Mouse (Mus musculus) ES-E14 (cell line): ENCODE measurements around the gene Supt20. TPM values are rescaled to one million over a fixed set of nuclear protein-coding genes. Genes with fewer than 3 reads are reported as not detected.
A peak's percentile ranks its signal among the peaks of the same experiment; 100 is the strongest.

Experiments used
- DNase-seq: peaks from one replicate; pipeline ENCODE4 v3.0.0-alpha.2; 2013; ENCODE audit warnings: low read depth, low spot score
- H3K27ac ChIP-seq: 2 replicates; pipeline ENCODE4 v1.5.1; 2012; ENCODE audit warnings: low read depth, mild to moderate bottlenecking, low read length, moderate library complexity, mixed read lengths; ENCODE audit not compliant: poor library complexity, insufficient read depth, severe bottlenecking
- H3K36me3 ChIP-seq: 2 replicates; pipeline ENCODE4 v1.6.1; 2012; ENCODE audit warnings: mild to moderate bottlenecking, low read length, moderate library complexity, mixed read lengths; ENCODE audit not compliant: control insufficient read depth, poor library complexity, insufficient read depth, severe bottlenecking
- H3K4me1 ChIP-seq, 2 experiments: fragments of 150-350 bp in 1 of 2; sonication (generic) in 1 of 2; 2 replicates each; pipeline ENCODE4 v1.6.1; 2012; ENCODE audit warnings: low read length in 2 of 2, mild to moderate bottlenecking in 1 of 2, mixed read lengths in 1 of 2; ENCODE audit not compliant: control insufficient read depth in 2 of 2, insufficient read depth in 2 of 2, poor library complexity in 1 of 2
- H3K4me3 ChIP-seq, 2 experiments: fragments of 150-350 bp in 1 of 2; sonication (generic) in 1 of 2; 2 replicates each; pipeline ENCODE4 v1.5.1; 2012; ENCODE audit warnings: low read length in 2 of 2, low read depth in 1 of 2, mild to moderate bottlenecking in 1 of 2, mixed read lengths in 1 of 2; ENCODE audit not compliant: insufficient read depth in 1 of 2, poor library complexity in 1 of 2, severe bottlenecking in 1 of 2
- H3K9ac ChIP-seq: 2 replicates; pipeline ENCODE4 v1.6.1; 2012; ENCODE audit warnings: low read depth, mild to moderate bottlenecking, low read length, mixed read lengths; ENCODE audit not compliant: poor library complexity, insufficient read depth, severe bottlenecking
- H3K9me3 ChIP-seq: fragments of 150-350 bp; sonication (generic); 2 replicates; pipeline ENCODE4 v1.6.1; 2012; ENCODE audit warnings: low read depth, mild to moderate bottlenecking, low read length; ENCODE audit not compliant: control insufficient read depth, insufficient read depth
- CHD2 ChIP-seq: IDR thresholded peaks from 2 replicates; pipeline ENCODE4 v1.6.1; 2014; ENCODE audit warnings: mild to moderate bottlenecking, low read depth, low read length, inconsistent platforms
- HCFC1 ChIP-seq: IDR thresholded peaks from 2 replicates; pipeline ENCODE4 v1.6.1; 2012; ENCODE audit warnings: low read length, inconsistent platforms, borderline replicate concordance; ENCODE audit not compliant: insufficient read depth
- MAFK ChIP-seq: IDR thresholded peaks from 2 replicates; pipeline ENCODE4 v1.6.1; 2014; ENCODE audit warnings: mild to moderate bottlenecking, low read depth, low read length, inconsistent platforms; ENCODE audit not compliant: insufficient read depth
- ZC3H11A ChIP-seq: IDR thresholded peaks from 2 replicates; pipeline ENCODE4 v1.6.1; 2012; ENCODE audit warnings: low read depth, mild to moderate bottlenecking, inconsistent platforms, low read length, borderline replicate concordance
- ZNF384 ChIP-seq: IDR thresholded peaks from 2 replicates; pipeline ENCODE4 v1.6.1; 2012; ENCODE audit warnings: low read depth, low read length, inconsistent platforms
- in situ Hi-C, 2 experiments: fragments of 600-800 bp; cut with MboI; formaldehyde crosslinking; loops; one replicate each; pipeline ENCODE4 v1.15.1; 2025; ENCODE audit warnings: low sequenced_read_pairs in 2 of 2, inconsistent platforms in 1 of 2; ENCODE audit not compliant: unreplicated experiment in 2 of 2
- total RNA-seq: library from RNA; depleted of rRNA; stranded (reverse); fragments of 300-350 nt; gene quantifications from 2 replicates; pipeline ENCODE4 v1.2.3, GENCODE M21; 2012

The Supt20 gene
- total RNA-seq, 1 experiment, result 56.4 TPM

DNA sequence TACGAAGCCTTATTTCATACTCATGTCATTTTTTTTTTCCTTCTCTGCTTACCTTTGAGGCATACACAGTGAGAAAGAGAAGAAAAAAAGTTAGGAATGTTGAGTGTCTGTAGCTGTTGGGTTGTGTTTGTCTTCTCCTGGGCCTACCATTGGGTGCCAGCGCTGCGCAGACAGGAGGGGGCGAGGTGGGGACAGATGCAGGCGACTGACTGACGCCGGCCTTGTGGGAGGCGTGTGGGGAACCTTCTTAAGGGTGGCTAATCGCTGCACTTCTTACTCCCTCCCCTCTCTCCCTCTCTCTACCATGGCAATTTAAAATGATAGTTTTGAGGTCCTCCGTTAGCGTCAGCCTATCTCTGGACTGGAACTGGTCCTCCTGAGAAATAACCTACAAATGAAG lies 63.5 kb downstream of the Supt20 start:
- in situ Hi-C loops, result no loop called here
- TF ChIP-seq MAFK (no peak), CHD2 (no peak), ZC3H11A (no peak), HCFC1 (no peak), ZNF384 (no peak)
- Histone ChIP-seq H3K36me3 (no peaks in the 10 kb centered on the region), H3K4me1 (peaks cover 0 to 2% of the 10 kb centered on the region in 2 experiments; a peak in 1 of 4 replicates), H3K9ac (no peak overlapping the region), H3K27ac (no peak overlapping the region), H3K9me3 (no peaks in the 10 kb centered on the region), H3K4me3 (peak overlapping the region in 1 of 2 experiments; percentile 66; a peak in 2 of 4 replicates)
- DNase-seq, result no peak

DNA sequence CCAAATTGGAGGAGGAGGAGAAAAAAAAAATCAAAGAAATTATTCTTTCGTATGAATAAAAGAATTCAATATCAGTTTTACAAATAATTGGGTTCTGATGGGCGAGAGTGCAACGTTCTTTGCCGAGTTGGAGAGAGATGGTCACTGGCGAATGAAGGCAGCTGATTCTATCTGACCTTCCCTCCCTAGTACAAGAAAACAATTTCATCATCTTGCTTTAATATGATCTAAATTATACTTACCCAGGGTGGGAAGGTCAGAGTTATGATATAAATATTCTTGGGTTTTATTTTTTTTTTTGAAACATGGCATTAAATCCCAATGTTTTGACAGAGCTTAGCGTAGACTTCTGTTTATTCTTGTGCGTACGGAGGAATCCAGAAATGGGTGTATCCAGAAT lies 64.8 kb downstream of the Supt20 start:
- Histone ChIP-seq H3K36me3 (no peaks in the 10 kb centered on the region), H3K27ac (no peak overlapping the region), H3K9ac (no peak overlapping the region), H3K9me3 (no peaks in the 10 kb centered on the region), H3K4me1 (peaks cover 0 to 2% of the 10 kb centered on the region in 2 experiments; a peak in 1 of 4 replicates), H3K4me3 (no peak overlapping the region)
- in situ Hi-C loops, result no loop called here
- DNase-seq, result no peak
- no peak for TF ChIP-seq CHD2
- no peak for TF ChIP-seq MAFK
- TF ChIP-seq HCFC1, result no peak
- no peak for TF ChIP-seq ZC3H11A
- no peak for TF ChIP-seq ZNF384

DNA sequence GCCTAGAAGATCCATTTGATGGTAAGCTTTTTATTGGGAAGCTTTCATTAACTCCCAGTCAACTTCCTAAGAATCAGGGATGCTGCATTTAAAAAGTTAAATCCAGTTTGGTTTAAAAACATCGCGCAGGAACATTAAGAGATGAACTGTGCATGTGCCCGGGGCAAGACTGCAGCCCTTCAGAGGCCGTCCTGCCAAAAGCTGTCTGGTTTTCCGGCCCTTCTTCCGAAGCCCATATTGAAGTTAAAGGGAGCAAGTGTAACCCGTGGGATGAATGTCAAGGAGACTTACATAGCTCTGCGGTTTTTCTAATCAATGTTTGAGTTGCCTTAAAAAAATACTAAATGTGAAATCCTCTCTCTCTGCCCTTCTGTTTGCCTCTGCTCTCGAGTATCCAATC lies 66.6 kb downstream of the Supt20 start:
- Histone ChIP-seq H3K4me1 (peaks cover 0 to 2% of the 10 kb centered on the region in 2 experiments; a peak in 2 of 4 replicates), H3K27ac (no peak overlapping the region), H3K9ac (no peak overlapping the region), H3K36me3 (no peaks in the 10 kb centered on the region), H3K9me3 (no peaks in the 10 kb centered on the region), H3K4me3 (no peak overlapping the region)
- no peak for DNase-seq
- no peak for TF ChIP-seq MAFK
- TF ChIP-seq HCFC1, result no peak
- TF ChIP-seq ZNF384, result no peak
- no peak for TF ChIP-seq ZC3H11A
- no peak for TF ChIP-seq CHD2
- in situ Hi-C loops, result no loop called here

DNA sequence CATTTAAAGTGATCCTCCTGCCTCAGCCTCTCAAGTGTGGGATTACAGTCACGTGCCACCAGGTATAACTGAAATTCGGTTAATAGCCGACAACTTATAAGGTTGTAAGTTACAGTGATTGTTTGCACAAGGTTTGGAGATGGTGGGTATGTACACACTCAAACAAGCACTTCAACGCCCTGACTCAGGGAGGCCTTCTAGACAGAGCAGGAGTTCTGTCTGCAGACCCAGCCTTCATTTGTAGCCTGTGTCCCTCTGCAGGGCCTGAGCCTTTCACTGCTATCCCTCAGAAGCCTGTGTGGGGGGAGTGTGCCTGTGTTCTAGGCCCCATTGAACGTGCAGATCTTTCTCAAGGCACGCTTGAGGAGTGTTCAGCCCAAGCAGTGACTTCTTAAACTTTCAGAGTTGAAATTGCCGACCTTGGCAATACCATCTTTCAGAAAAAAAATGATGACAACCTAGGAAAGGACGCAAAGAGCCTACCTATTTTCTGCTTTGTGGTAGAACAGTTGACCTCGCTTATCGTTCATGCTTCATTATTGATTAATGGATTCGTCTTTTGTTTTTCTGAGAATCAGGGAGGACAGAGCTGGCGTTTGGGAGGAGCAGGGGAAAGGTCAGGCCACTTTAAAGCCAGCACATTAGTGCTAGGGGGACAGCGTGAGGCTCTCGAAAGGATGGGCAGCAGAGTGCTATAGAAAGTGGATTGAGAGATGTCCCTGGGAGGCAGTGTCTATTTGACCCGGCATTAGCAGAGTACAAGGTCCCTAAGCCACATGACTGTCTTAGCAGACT lies 67.9 kb downstream of the Supt20 start:
- Histone ChIP-seq H3K9ac (no peak overlapping the region), H3K4me1 (peaks cover 0 to 6% of the 10 kb centered on the region in 2 experiments; a peak in 2 of 4 replicates), H3K4me3 (no peak overlapping the region), H3K27ac (no peak overlapping the region), H3K9me3 (no peaks in the 10 kb centered on the region), H3K36me3 (no peaks in the 10 kb centered on the region)
- in situ Hi-C loops, result no loop called here
- TF ChIP-seq MAFK (no peak), ZC3H11A (no peak), HCFC1 (no peak), CHD2 (no peak), ZNF384 (no peak)
- DNase-seq, result no peak
